Mouse (Mus musculus) layer of hippocampus, postnatal 14 days (tissue): ENCODE measurements at regions not wholly inside any gene's neighbourhood (a gene's known extent, or its start where the extent isn't known, plus 50 kb on each side); places are given as distances from the start of the nearest gene placed in this dataset.

ENCODE experiments used
- DNase-seq, 2 experiments: peaks; one replicate each; pipeline ENCODE4 v3.0.0; 2021 to 2022; ENCODE audit warnings: low spot score in 2 of 2, mixed read lengths in 1 of 2

- DNase-seq: peak; percentile 2 to 66
These were observed 1008.2 kb downstream of the Sis start for GRCm38 (mm10) chr3:71959441-71959840.

GRCm38 (mm10) chr3:71919865-71920264, 1047.8 kb downstream of the Sis start:
- DNase-seq: peak in 1 of 2 experiments; percentile 32

DNA sequence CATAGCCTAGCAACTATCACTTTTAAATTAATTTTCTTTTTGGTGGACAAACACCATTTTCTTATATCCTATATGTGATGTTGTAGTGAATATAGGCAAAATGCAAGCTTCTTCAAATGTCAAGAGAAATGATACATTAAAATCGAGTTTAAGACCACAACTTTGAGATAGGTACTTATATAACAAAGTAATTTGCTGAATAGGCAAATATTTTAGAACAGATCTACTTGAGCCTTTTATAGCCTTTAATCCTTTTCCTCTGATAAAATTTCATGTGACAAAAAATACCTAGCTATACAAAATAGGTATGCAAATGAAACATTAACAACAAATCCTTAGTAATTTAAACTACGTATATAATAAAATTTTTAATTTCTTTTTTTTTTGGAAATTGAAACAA, 1053.9 kb downstream of the Sis start:
- no peak for DNase-seq

DNA sequence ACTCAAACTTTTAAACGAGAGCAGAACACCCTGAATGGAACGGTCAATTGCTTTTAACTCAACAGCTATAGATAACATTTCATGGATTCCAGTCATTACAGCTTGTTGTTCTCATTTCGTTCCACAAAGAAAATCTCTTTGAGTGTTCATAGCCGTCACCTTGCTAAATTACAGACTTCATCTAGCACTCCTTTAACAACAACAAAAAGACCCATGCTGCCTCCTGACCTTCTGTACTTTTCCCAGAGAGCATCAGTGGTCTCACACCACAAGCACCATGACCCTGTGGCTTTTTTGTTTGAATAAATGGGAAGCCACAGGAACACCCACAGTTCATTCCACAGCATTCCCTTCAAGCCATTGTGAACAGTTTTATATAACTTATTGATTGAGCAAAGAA, 1058.4 kb downstream of the Sis start:
- no peak for DNase-seq

DNA sequence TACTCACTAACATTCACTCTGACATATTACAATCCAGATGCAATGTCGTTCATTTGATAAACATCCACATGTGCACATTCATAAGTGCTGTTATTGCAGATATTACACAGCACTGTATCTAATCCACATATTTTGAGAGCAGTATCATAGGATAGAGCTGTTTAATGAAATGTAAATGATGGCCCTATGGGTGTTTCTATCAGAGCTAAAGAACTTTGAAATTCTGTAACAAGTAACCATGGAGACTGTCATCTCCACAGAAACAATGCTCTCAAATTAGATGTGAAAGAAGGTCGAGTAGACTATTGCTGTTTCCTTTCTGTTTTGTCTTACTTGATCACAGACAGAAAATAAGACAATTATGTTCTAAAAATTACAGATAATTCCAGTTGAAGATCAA, 1103.0 kb downstream of the Sis start:
- peak in 1 of 2 experiments; percentile 0 for DNase-seq

DNA sequence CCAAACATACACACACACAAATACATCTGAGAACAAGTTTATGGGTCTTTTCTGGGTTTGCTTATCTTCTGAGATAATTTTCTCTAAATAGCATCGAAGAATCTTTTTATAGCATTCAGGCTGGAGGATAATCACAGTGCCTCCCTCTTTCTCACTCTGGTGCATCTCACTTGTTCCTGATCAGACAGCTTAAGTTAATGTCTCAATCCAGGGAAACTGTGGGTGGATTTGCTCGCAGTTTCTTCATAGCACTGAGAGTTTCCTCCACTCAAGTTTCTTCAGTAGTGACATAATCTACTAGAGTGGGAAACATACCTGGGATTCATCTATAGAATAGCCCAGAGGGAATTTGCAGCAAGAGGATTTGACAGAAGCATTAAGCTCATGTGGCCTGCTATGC, 1131.6 kb downstream of the Sis start:
- DNase-seq: no peak
